Mouse (Mus musculus) myocyte (in vitro differentiated cells): ENCODE measurements around the gene Sdccag8.

Experiments used
- POLR2A ChIP-seq: IDR thresholded peaks from one replicate; pipeline ENCODE4 v1.6.1; 2011; ENCODE audit warnings: low read depth, mild to moderate bottlenecking, control low read depth, moderate library complexity; ENCODE audit not compliant: insufficient read length
- TCF12 ChIP-seq: IDR thresholded peaks from one replicate; pipeline ENCODE4 v1.6.1; 2011; ENCODE audit warnings: mild to moderate bottlenecking, control low read depth; ENCODE audit not compliant: poor library complexity, insufficient read depth, severe bottlenecking

GRCm38 (mm10) chr1:176832071-176832470, 17.6 kb downstream of the Sdccag8 start:
- TF ChIP-seq POLR2A = no peak
- no peak for TF ChIP-seq TCF12
